Mouse (Mus musculus) ES-Bruce4 (cell line): ENCODE results near the gene Ugt8a. TPM values are rescaled to one million over a fixed set of nuclear protein-coding genes. Genes with fewer than 3 reads are reported as not detected.

Source experiments
- H3K27ac ChIP-seq: 2 replicates; pipeline ENCODE4 v1.5.1; 2012; ENCODE audit warnings: low read length, inconsistent platforms; ENCODE audit not compliant: insufficient read depth
- H3K27me3 ChIP-seq: 2 replicates; pipeline ENCODE4 v1.6.1; 2012; ENCODE audit warnings: mild to moderate bottlenecking, low read length, inconsistent platforms; ENCODE audit not compliant: control insufficient read depth, poor library complexity, insufficient read depth, severe bottlenecking
- H3K36me3 ChIP-seq: 2 replicates; pipeline ENCODE4 v1.6.1; 2012; ENCODE audit warnings: inconsistent platforms, mild to moderate bottlenecking, low read length, moderate library complexity; ENCODE audit not compliant: control insufficient read depth, poor library complexity, insufficient read depth, severe bottlenecking
- H3K4me1 ChIP-seq: one replicate; pipeline ENCODE4 v1.8.1; 2011; ENCODE audit warnings: low read length; ENCODE audit not compliant: control insufficient read depth, insufficient read depth
- H3K4me3 ChIP-seq: 2 replicates; pipeline ENCODE4 v1.5.1; 2011; ENCODE audit warnings: low read depth, mild to moderate bottlenecking, low read length
- H3K9ac ChIP-seq: 2 replicates; pipeline ENCODE4 v1.6.1; 2012; ENCODE audit warnings: low read depth, mild to moderate bottlenecking, inconsistent platforms; ENCODE audit not compliant: poor library complexity, severe bottlenecking
- H3K9me3 ChIP-seq: replicated peaks from 2 replicates; pipeline ENCODE4 v1.6.1; 2012; ENCODE audit warnings: mild to moderate bottlenecking, low read length, inconsistent platforms; ENCODE audit not compliant: control insufficient read depth, poor library complexity, insufficient read depth, severe bottlenecking
- CTCF ChIP-seq: IDR thresholded peaks from one replicate; pipeline ENCODE4 v1.8.1; 2011; ENCODE audit warnings: low read depth, low read length
- EP300 ChIP-seq: IDR thresholded peaks from 2 replicates; pipeline ENCODE4 v1.6.1; 2011; ENCODE audit warnings: low read depth, low read length; ENCODE audit not compliant: insufficient read depth
- POLR2A ChIP-seq: IDR thresholded peaks from one replicate; pipeline ENCODE4 v1.8.1; 2011; ENCODE audit warnings: low read length; ENCODE audit not compliant: insufficient read depth
- polyA plus RNA-seq: library from polyadenylated mRNA; stranded (reverse); fragments of >200 nt; gene quantifications from 2 replicates; pipeline ENCODE4 v1.2.4, GENCODE M21; 2011; ENCODE audit warnings: low read depth; ENCODE audit not compliant: missing spikeins, insufficient read depth, insufficient read length

Gene Ugt8a
- polyA plus RNA-seq, 1 experiment = 5.1 TPM

GRCm38 (mm10) chr3:125932594-125933237 lies 5.7 kb downstream of the Ugt8a start:
- TF ChIP-seq EP300 (no peak), POLR2A (no peak), CTCF (no peak)
- no peak overlapping the region for H3K9ac ChIP-seq
- H3K36me3 ChIP-seq = no peaks in the 10 kb centered on the region
- H3K27ac ChIP-seq = no peak overlapping the region
- peaks cover 2% of the 10 kb centered on the region; the same call in 1 of the 2 replicates for H3K27me3 ChIP-seq
- no peak overlapping the region for H3K4me3 ChIP-seq
- H3K9me3 ChIP-seq = no peaks in the 10 kb centered on the region
- H3K4me1 ChIP-seq = no peaks in the 10 kb centered on the region

- no peak for TF ChIP-seq CTCF
- no peak for TF ChIP-seq EP300
- TF ChIP-seq POLR2A = no peak
- H3K9ac ChIP-seq = no peak overlapping the region
Observed at GRCm38 (mm10) chr3:125931059-125931458, 7.4 kb downstream of the Ugt8a start.

DNA sequence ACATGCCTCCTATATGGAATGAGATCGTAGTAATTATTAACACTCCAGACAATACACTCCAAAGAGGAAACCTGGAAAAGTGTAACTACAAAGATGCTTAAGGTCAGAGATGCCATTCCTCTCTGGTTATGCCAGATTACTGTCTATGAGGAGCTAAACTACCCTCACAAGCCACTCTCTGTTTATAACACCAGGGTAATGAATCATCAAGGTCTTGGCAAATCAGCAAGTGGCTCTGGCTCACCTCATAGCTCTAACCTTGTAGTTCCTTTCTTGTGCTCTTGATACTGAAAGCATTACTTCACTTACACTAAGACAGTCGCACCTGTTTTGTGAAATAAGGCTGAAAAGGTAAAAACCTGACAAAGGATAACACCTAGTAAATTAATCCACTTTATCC lies 17.5 kb downstream of the Ugt8a start:
- no peaks in the 10 kb centered on the region for H3K9me3 ChIP-seq
- H3K36me3 ChIP-seq = no peaks in the 10 kb centered on the region
- no peaks in the 10 kb centered on the region for H3K27me3 ChIP-seq
- H3K4me3 ChIP-seq = no peak overlapping the region
- H3K9ac ChIP-seq = no peak overlapping the region
- no peak overlapping the region for H3K27ac ChIP-seq
- H3K4me1 ChIP-seq = no peaks in the 10 kb centered on the region
- TF ChIP-seq EP300 (no peak), POLR2A (no peak), CTCF (no peak)

More at GRCm38 (mm10) chr3:125931059-125931458, 7.4 kb downstream of the Ugt8a start:
- no peaks in the 10 kb centered on the region for H3K27me3 ChIP-seq
- H3K4me3 ChIP-seq = no peak overlapping the region
- no peak overlapping the region for H3K27ac ChIP-seq
- no peaks in the 10 kb centered on the region for H3K4me1 ChIP-seq
- no peaks in the 10 kb centered on the region for H3K9me3 ChIP-seq
- no peaks in the 10 kb centered on the region for H3K36me3 ChIP-seq

DNA sequence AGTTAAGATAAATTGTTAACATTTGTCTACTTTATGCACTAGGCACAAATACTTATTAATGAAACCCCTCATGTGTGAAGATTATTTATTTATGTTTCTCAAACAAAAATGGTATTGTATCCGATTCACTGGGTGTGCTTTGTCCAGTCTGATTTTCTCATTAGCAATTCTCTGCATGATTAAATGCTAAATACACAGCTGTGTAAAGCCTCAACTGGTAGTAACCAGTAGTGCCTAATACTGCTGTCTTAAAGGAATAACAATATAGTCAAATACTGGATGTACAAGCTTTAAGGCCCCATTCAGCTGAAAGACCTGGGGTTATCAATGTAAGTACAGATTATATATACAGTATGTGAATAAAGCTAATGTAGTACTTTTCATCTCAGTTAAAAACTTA lies 39.4 kb downstream of the Ugt8a start:
- Histone ChIP-seq H3K4me1 (no peaks in the 10 kb centered on the region), H3K4me3 (no peak overlapping the region), H3K9ac (no peak overlapping the region), H3K27ac (no peak overlapping the region), H3K9me3 (no peaks in the 10 kb centered on the region), H3K36me3 (no peaks in the 10 kb centered on the region), H3K27me3 (no peaks in the 10 kb centered on the region)
- TF ChIP-seq EP300 = no peak
- no peak for TF ChIP-seq POLR2A
- no peak for TF ChIP-seq CTCF

DNA sequence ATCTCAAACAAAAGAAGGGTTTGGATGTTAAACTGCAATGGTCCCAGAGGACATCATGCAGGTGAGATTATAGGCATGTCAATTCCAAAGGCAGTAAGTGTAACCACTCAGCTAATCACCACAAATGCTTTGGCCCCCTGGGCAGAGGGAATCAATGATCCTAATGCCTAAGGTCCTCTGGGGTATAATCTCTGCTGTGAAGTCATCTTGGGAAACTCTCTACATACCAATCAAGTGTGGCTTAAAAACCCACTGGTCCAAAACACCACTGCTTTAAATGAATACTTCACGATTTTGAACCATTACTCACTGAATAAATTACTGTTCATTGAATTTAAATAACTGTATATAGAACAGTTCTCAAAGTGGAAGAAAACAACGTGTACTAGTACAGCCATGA lies 51.3 kb downstream of the Ugt8a start:
- no peaks in the 10 kb centered on the region for H3K36me3 ChIP-seq
- no peak overlapping the region for H3K9ac ChIP-seq
- H3K4me3 ChIP-seq = no peak overlapping the region
- TF ChIP-seq POLR2A (no peak), CTCF (no peak), EP300 (no peak)
- H3K9me3 ChIP-seq = no peaks in the 10 kb centered on the region
- H3K27me3 ChIP-seq = no peaks in the 10 kb centered on the region
- H3K4me1 ChIP-seq = no peaks in the 10 kb centered on the region
- H3K27ac ChIP-seq = no peak overlapping the region

DNA sequence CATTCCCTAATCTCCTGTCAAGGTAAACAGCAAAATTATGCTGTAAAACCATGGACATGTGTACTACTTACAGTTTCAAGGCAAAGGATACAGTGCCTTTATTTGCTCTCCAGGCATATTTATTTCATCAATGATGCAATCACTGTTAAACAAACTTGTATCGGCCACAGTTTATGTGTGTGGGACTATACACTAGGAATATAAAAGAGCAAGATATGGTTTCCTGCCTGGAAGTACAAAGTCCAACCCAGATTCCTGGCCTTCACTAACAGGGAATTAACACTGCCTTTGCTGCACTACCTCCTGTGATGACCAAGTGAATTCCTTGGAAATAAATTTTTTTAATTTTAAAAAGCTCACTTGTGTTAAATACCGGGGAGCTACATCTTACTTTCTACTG lies 53.5 kb downstream of the Ugt8a start:
- Histone ChIP-seq H3K27ac (no peak overlapping the region), H3K9me3 (no peaks in the 10 kb centered on the region), H3K9ac (no peak overlapping the region), H3K4me1 (no peaks in the 10 kb centered on the region), H3K36me3 (no peaks in the 10 kb centered on the region), H3K4me3 (no peak overlapping the region), H3K27me3 (no peaks in the 10 kb centered on the region)
- TF ChIP-seq POLR2A = no peak
- TF ChIP-seq EP300 = no peak
- no peak for TF ChIP-seq CTCF
